Mouse (Mus musculus): ENCODE measurements around the gene Ptprd. TPM values are rescaled to one million over a fixed set of nuclear protein-coding genes. Genes with fewer than 3 reads are reported as not detected.

The Ptprd gene
- total RNA-seq, 1 experiment: 1.3 TPM

DNA sequence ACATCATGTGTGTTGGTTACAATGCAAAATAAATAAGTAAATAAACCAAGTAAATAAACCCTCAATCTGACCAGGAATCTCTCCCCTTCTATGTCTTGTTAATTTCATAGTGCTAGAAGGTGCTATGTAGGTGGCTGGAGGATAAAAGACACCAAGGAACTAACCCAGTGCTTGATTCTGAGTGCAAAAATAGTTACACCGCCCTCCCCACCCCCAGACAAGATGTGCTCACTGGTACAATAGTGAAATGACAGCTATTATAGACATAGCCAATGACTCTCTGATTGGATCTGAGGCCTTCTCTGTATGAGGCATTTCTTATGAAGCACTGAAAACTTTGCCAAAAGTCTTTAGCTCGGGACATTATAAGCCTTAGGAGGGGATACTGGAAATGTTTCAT, 1857.6 kb downstream of the Ptprd start:
- Histone ChIP-seq H3K36me3 (ENCODE audit: control insufficient read depth, insufficient read depth, low read length, poor library complexity, severe bottlenecking) (no peaks in the 10 kb centered on the region), H3K27ac (ENCODE audit: insufficient read depth, low read depth, low read length, poor library complexity, severe bottlenecking) (no peak overlapping the region), H3K4me1 (ENCODE audit: control insufficient read depth in 2 of 2, insufficient read depth in 2 of 2, low read length in 2 of 2, poor library complexity in 1 of 2) (no peaks in the 10 kb centered on the region), H3K9ac (ENCODE audit: insufficient read depth, low read depth, low read length, poor library complexity, severe bottlenecking) (no peak overlapping the region), H3K9me3 (ENCODE audit: control insufficient read depth, insufficient read depth, low read depth, low read length) (no peaks in the 10 kb centered on the region), H3K4me3 (ENCODE audit: insufficient read depth in 1 of 2, low read depth in 1 of 2, low read length in 2 of 2, poor library complexity in 1 of 2, severe bottlenecking in 1 of 2) (no peak overlapping the region)
- TF ChIP-seq ZC3H11A (IDR thresholded peaks at IDR 0.05; ENCODE audit: borderline replicate concordance, low read depth, low read length) (no peak), HCFC1 (IDR thresholded peaks at IDR 0.05; ENCODE audit: borderline replicate concordance, insufficient read depth, low read length) (no peak), MAFK (IDR thresholded peaks at IDR 0.05; ENCODE audit: insufficient read depth, low read depth, low read length) (no peak), CHD2 (IDR thresholded peaks at IDR 0.05; ENCODE audit: low read depth, low read length) (no peak), ZNF384 (IDR thresholded peaks at IDR 0.05; ENCODE audit: low read depth, low read length) (no peak)
- no peak for DNase-seq (ENCODE audit: low read depth, low spot score)
- in situ Hi-C loops (cut with MboI; ENCODE audit: low sequenced_read_pairs in 2 of 2, unreplicated experiment in 2 of 2): loop anchor here in 1 of 2 experiments (25.0 kb wide), 1 partner anchor 642 kb away; no protein-coding TSS in a partner anchor

DNA sequence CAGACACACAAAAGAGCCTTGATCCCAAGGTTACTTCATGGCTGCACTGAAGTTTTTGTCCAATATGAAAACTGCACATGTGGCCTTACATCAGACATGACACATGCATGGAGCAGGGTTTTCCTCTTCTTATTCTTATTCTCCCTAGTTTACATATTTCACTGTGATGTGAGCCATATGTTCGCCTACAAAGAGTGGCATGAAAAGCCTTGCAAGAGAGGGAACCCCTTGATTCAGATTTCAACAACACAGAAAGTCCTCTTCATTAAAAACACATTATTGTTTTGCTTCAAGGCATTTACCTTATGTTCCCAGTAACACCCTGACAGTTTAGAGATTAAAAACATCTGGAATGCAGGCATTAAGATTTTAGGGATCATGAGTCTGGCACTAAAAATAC, 1859.3 kb downstream of the Ptprd start:
- Histone ChIP-seq H3K36me3 (ENCODE audit: control insufficient read depth, insufficient read depth, low read length, poor library complexity, severe bottlenecking) (no peaks in the 10 kb centered on the region), H3K4me3 (ENCODE audit: insufficient read depth in 1 of 2, low read depth in 1 of 2, low read length in 2 of 2, poor library complexity in 1 of 2, severe bottlenecking in 1 of 2) (no peak overlapping the region), H3K4me1 (ENCODE audit: control insufficient read depth in 2 of 2, insufficient read depth in 2 of 2, low read length in 2 of 2, poor library complexity in 1 of 2) (no peaks in the 10 kb centered on the region), H3K9ac (ENCODE audit: insufficient read depth, low read depth, low read length, poor library complexity, severe bottlenecking) (no peak overlapping the region), H3K9me3 (ENCODE audit: control insufficient read depth, insufficient read depth, low read depth, low read length) (no peaks in the 10 kb centered on the region), H3K27ac (ENCODE audit: insufficient read depth, low read depth, low read length, poor library complexity, severe bottlenecking) (no peak overlapping the region)
- DNase-seq (ENCODE audit: low read depth, low spot score): no peak
- in situ Hi-C loops (cut with MboI; ENCODE audit: low sequenced_read_pairs in 2 of 2, unreplicated experiment in 2 of 2): loop anchor here in 1 of 2 experiments (25.0 kb wide), 1 partner anchor 640 kb away; no protein-coding TSS in a partner anchor
- TF ChIP-seq ZC3H11A (IDR thresholded peaks at IDR 0.05; ENCODE audit: borderline replicate concordance, low read depth, low read length) (no peak), ZNF384 (IDR thresholded peaks at IDR 0.05; ENCODE audit: low read depth, low read length) (no peak), MAFK (IDR thresholded peaks at IDR 0.05; ENCODE audit: insufficient read depth, low read depth, low read length) (no peak), CHD2 (IDR thresholded peaks at IDR 0.05; ENCODE audit: low read depth, low read length) (no peak), HCFC1 (IDR thresholded peaks at IDR 0.05; ENCODE audit: borderline replicate concordance, insufficient read depth, low read length) (no peak)

GRCm38 (mm10) chr4:76351201-76351979, 1860.4 kb downstream of the Ptprd start:
- in situ Hi-C loops (cut with MboI; ENCODE audit: low sequenced_read_pairs in 2 of 2, unreplicated experiment in 2 of 2): loop anchor here in 1 of 2 experiments (25.0 kb wide), 1 partner anchor 639 kb away; no protein-coding TSS in a partner anchor
- no peak for DNase-seq (ENCODE audit: low read depth, low spot score)
- H3K9ac ChIP-seq (ENCODE audit: insufficient read depth, low read depth, low read length, poor library complexity, severe bottlenecking): no peak overlapping the region
- no peak overlapping the region for H3K27ac ChIP-seq (ENCODE audit: insufficient read depth, low read depth, low read length, poor library complexity, severe bottlenecking)
- H3K36me3 ChIP-seq (ENCODE audit: control insufficient read depth, insufficient read depth, low read length, poor library complexity, severe bottlenecking): no peaks in the 10 kb centered on the region
- TF ChIP-seq MAFK (IDR thresholded peaks at IDR 0.05; ENCODE audit: insufficient read depth, low read depth, low read length) (no peak), CHD2 (IDR thresholded peaks at IDR 0.05; ENCODE audit: low read depth, low read length) (no peak), ZNF384 (IDR thresholded peaks at IDR 0.05; ENCODE audit: low read depth, low read length) (no peak), ZC3H11A (IDR thresholded peaks at IDR 0.05; ENCODE audit: borderline replicate concordance, low read depth, low read length) (no peak), HCFC1 (IDR thresholded peaks at IDR 0.05; ENCODE audit: borderline replicate concordance, insufficient read depth, low read length) (no peak)
- no peaks in the 10 kb centered on the region for H3K4me1 ChIP-seq (ENCODE audit: control insufficient read depth in 2 of 2, insufficient read depth in 2 of 2, low read length in 2 of 2, poor library complexity in 1 of 2)
- no peaks in the 10 kb centered on the region for H3K9me3 ChIP-seq (ENCODE audit: control insufficient read depth, insufficient read depth, low read depth, low read length)
- no peak overlapping the region for H3K4me3 ChIP-seq (ENCODE audit: insufficient read depth in 1 of 2, low read depth in 1 of 2, low read length in 2 of 2, poor library complexity in 1 of 2, severe bottlenecking in 1 of 2)

GRCm38 (mm10) chr4:76350241-76350962, 1861.4 kb downstream of the Ptprd start:
- TF ChIP-seq MAFK (IDR thresholded peaks at IDR 0.05; ENCODE audit: insufficient read depth, low read depth, low read length) (no peak), ZC3H11A (IDR thresholded peaks at IDR 0.05; ENCODE audit: borderline replicate concordance, low read depth, low read length) (no peak), CHD2 (IDR thresholded peaks at IDR 0.05; ENCODE audit: low read depth, low read length) (no peak), HCFC1 (IDR thresholded peaks at IDR 0.05; ENCODE audit: borderline replicate concordance, insufficient read depth, low read length) (no peak)
- no peaks in the 10 kb centered on the region for H3K9me3 ChIP-seq (ENCODE audit: control insufficient read depth, insufficient read depth, low read depth, low read length)
- H3K27ac ChIP-seq (ENCODE audit: insufficient read depth, low read depth, low read length, poor library complexity, severe bottlenecking): no peak overlapping the region
- DNase-seq (ENCODE audit: low read depth, low spot score): no peak
- no peak overlapping the region for H3K4me3 ChIP-seq (ENCODE audit: insufficient read depth in 1 of 2, low read depth in 1 of 2, low read length in 2 of 2, poor library complexity in 1 of 2, severe bottlenecking in 1 of 2)
- H3K36me3 ChIP-seq (ENCODE audit: control insufficient read depth, insufficient read depth, low read length, poor library complexity, severe bottlenecking): no peaks in the 10 kb centered on the region
- H3K4me1 ChIP-seq (ENCODE audit: control insufficient read depth in 2 of 2, insufficient read depth in 2 of 2, low read length in 2 of 2, poor library complexity in 1 of 2): no peaks in the 10 kb centered on the region
- in situ Hi-C loops (cut with MboI; ENCODE audit: low sequenced_read_pairs in 2 of 2, unreplicated experiment in 2 of 2): loop anchor here in 1 of 2 experiments (25.0 kb wide), 1 partner anchor 638 kb away; no protein-coding TSS in a partner anchor
- no peak overlapping the region for H3K9ac ChIP-seq (ENCODE audit: insufficient read depth, low read depth, low read length, poor library complexity, severe bottlenecking)
